Mouse (Mus musculus): ENCODE results near the gene Camp. TPM values are rescaled to one million over a fixed set of nuclear protein-coding genes. Genes with fewer than 3 reads are reported as not detected.

Camp gene
- polyA plus RNA-seq, 1 experiment, result not detected

- Histone ChIP-seq H3K4me3 (no peak overlapping the region), H3ac (ENCODE audit: control insufficient read depth, insufficient read length) (no peak overlapping the region), H3K27me3 (ENCODE audit: control insufficient read depth, insufficient read depth, insufficient read length) (no peaks in the 10 kb centered on the region), H3K36me3 (ENCODE audit: control insufficient read depth, insufficient read depth) (no peaks in the 10 kb centered on the region), H3K4me2 (ENCODE audit: low read depth) (no peak overlapping the region), H3K79me2 (ENCODE audit: control insufficient read depth, insufficient read depth) (no peaks in the 10 kb centered on the region)
- no peak for TF ChIP-seq REST (IDR thresholded peaks at IDR 0.05; ENCODE audit: insufficient read depth, insufficient read length)
- no peak for TF ChIP-seq MAX (IDR thresholded peaks at IDR 0.05; ENCODE audit: low read depth)
- TF ChIP-seq TCF12 (IDR thresholded peaks at IDR 0.05; ENCODE audit: insufficient read depth, poor library complexity, severe bottlenecking), result no peak
- TF ChIP-seq TCF3 (IDR thresholded peaks at IDR 0.05; ENCODE audit: insufficient read length, low read depth), result no peak
- no peak for TF ChIP-seq MYOG (IDR thresholded peaks at IDR 0.05; ENCODE audit: control insufficient read depth in 1 of 3, insufficient read depth in 1 of 3, insufficient read length in 2 of 3, low read depth in 2 of 3)
- TF ChIP-seq MYOD1 (IDR thresholded peaks at IDR 0.05; ENCODE audit: control insufficient read depth in 1 of 3, insufficient read length in 2 of 3, low read depth in 2 of 3), result no peak
- TF ChIP-seq USF1 (IDR thresholded peaks at IDR 0.05; ENCODE audit: low read depth), result no peak
- no peak for TF ChIP-seq POLR2A (IDR thresholded peaks at IDR 0.05; ENCODE audit: insufficient read length, low read depth)
- no peak for TF ChIP-seq E2F4 (IDR thresholded peaks at IDR 0.05; ENCODE audit: insufficient read depth)
- no peak for TF ChIP-seq SRF (IDR thresholded peaks at IDR 0.05; ENCODE audit: control insufficient read depth, insufficient read length, low read depth)
- TF ChIP-seq CEBPB (IDR thresholded peaks at IDR 0.05; ENCODE audit: insufficient read depth, poor library complexity, severe bottlenecking), result no peak
- no peak for TF ChIP-seq POLR2AphosphoS2 (IDR thresholded peaks at IDR 0.05; ENCODE audit: insufficient read length, low read depth)
Measured at GRCm38 (mm10) chr9:109798051-109798450, 51.4 kb downstream of the Camp start.

Other genes starting within 250 kb of the Camp start
- gene Fbxw24, start 223.6 kb downstream of the Camp start, polyA plus RNA-seq (2012; fragmentation: generic; extraction: Trizol), result not detected
- not detected for gene Fbxw25, start 185.0 kb downstream of the Camp start, polyA plus RNA-seq (2012; fragmentation: generic; extraction: Trizol)
- gene Fbxw18, start 146.9 kb downstream of the Camp start, polyA plus RNA-seq (2012; fragmentation: generic; extraction: Trizol), result not detected
- gene Fbxw26, start 103.5 kb downstream of the Camp start, polyA plus RNA-seq (2012; fragmentation: generic; extraction: Trizol), result not detected
- not detected for gene Fbxw27, start 58.9 kb downstream of the Camp start, polyA plus RNA-seq (2012; fragmentation: generic; extraction: Trizol)
- gene Spink8, start 37.3 kb downstream of the Camp start, polyA plus RNA-seq (2012; fragmentation: generic; extraction: Trizol), result not detected
- gene Nme6, start 16.9 kb downstream of the Camp start, polyA plus RNA-seq (2012; fragmentation: generic; extraction: Trizol), result 32.2 TPM
- 6.1 TPM for gene Cdc25a, start 26.0 kb upstream of the Camp start, polyA plus RNA-seq (2012; fragmentation: generic; extraction: Trizol)
- gene Map4, start 81.8 kb upstream of the Camp start, polyA plus RNA-seq (2012; fragmentation: generic; extraction: Trizol), result 246 TPM